20 mouse cellular contexts compared by ENCODE assay signal in the genomic region with DNA sequence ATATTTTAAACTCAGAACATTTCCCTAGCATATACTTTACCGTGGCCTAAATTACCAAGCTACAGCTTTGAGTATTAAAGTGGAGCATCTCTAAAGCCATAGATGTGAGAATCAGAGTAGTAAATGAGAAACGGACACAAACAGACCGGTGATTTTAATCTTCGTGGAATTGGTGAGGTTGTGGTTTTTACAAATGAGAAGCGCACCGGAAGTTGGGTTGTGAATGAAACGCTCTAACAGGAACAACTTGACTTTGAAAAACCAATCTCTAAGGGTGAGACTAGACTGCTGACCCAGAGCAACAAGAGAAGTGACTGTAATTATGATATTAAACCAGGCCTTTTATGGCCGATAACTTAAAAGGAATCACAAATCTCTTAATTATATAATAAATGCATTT. TPM values are rescaled to one million over a fixed set of nuclear protein-coding genes. Genes with fewer than 3 reads are reported as not detected.
DNase-seq lines count a peak whose midpoint lies in the region; ATAC-seq lines count a peak whose summit lies in the region.
"Had no signal": no experiment of that assay in that cellular context is flagged by ENCODE, and none has a peak within 500 bp of the region (broad histone marks: within the 10 kb centered on the region; RNA-seq: fewer than 3 reads in every experiment).

No protein-coding gene starts in this region.

- no peak overlapping the region for H3K9ac ChIP-seq in liver, embryonic 16.5 days (ENCODE audit: low read depth, low read length)
- no peak overlapping the region for H3K9ac ChIP-seq in liver, embryonic 12.5 days
- H3K9ac ChIP-seq: forebrain, embryonic 13.5 days; forebrain, postnatal 0 days; heart, embryonic 13.5 days; hindbrain, embryonic 15.5 days had no signal

- H3K36me3 ChIP-seq in liver, embryonic 16.5 days (ENCODE audit: control insufficient read depth, insufficient read depth): no peaks in the 10 kb centered on the region
- no peaks in the 10 kb centered on the region for H3K36me3 ChIP-seq in liver, embryonic 12.5 days
- H3K36me3 ChIP-seq: embryonic facial prominence, embryonic 10.5 days; heart, embryonic 13.5 days; hindbrain, embryonic 15.5 days had no signal

- H3K4me1 ChIP-seq in liver, embryonic 16.5 days (ENCODE audit: control insufficient read depth, low read depth, low read length): peaks cover 6% of the 10 kb centered on the region
- peaks cover 11% of the 10 kb centered on the region for H3K4me1 ChIP-seq in liver, embryonic 12.5 days
- H3K4me1 ChIP-seq: embryonic facial prominence, embryonic 10.5 days; forebrain, embryonic 13.5 days; hindbrain, embryonic 15.5 days had no signal

- no peak for DNase-seq in layer of hippocampus, adult 9-10 months (ENCODE audit: low spot score)
- no peak for DNase-seq in adrenal gland, adult 18-20 months (ENCODE audit: low spot score in 2 of 2)
- DNase-seq: adrenal gland, postnatal 10 days; B cell, adult 2 months; cerebellum, adult 11-12 months; cerebellum, adult 9-11 months; cerebellum, postnatal 36 days; forebrain, postnatal 0 days; gastrocnemius, postnatal 14 days; heart, postnatal 36 days had no signal

- H3K9me3 ChIP-seq in liver, embryonic 16.5 days (replicated peaks; ENCODE audit: control insufficient read depth, low read length): no peaks in the 10 kb centered on the region
- H3K9me3 ChIP-seq in liver, embryonic 12.5 days (replicated peaks): no peaks in the 10 kb centered on the region
- H3K9me3 ChIP-seq: embryonic facial prominence, embryonic 10.5 days; forebrain, embryonic 13.5 days; heart, embryonic 13.5 days; hindbrain, embryonic 15.5 days had no signal

- ATAC-seq in liver, embryonic 16.5 days (ENCODE audit: low read depth): no peak
- ATAC-seq in liver, embryonic 12.5 days: no peak
- ATAC-seq in CD4-positive, CD25-positive, alpha-beta regulatory T cell, adult 4 months: peak; percentile 82
- ATAC-seq in granulocyte monocyte progenitor cell, adult 5-6 weeks (replicated peaks; ENCODE audit: poor library complexity, severe bottlenecking): peak; percentile 22; the same call in 1 of the 2 replicates
- ATAC-seq in megakaryocyte, adult 5-6 weeks (ENCODE audit: poor library complexity, severe bottlenecking): peak; percentile 43
- ATAC-seq in megakaryocyte progenitor cell, adult 5-6 weeks (replicated peaks; ENCODE audit: poor library complexity): no peak; the same call in 1 of the 2 replicates
- ATAC-seq: forebrain, embryonic 13.5 days; forebrain, postnatal 0 days had no signal

- H3K4me3 ChIP-seq in liver, embryonic 16.5 days (ENCODE audit: low read depth, low read length): no peak overlapping the region
- H3K4me3 ChIP-seq in liver, embryonic 12.5 days: no peak overlapping the region
- H3K4me3 ChIP-seq: embryonic facial prominence, embryonic 10.5 days; forebrain, embryonic 13.5 days; heart, embryonic 13.5 days; hindbrain, embryonic 15.5 days had no signal

- H3K27me3 ChIP-seq in liver, embryonic 16.5 days (ENCODE audit: control insufficient read depth, insufficient read depth, low read depth, low read length): no peaks in the 10 kb centered on the region
- no peaks in the 10 kb centered on the region for H3K27me3 ChIP-seq in liver, embryonic 12.5 days (replicated peaks)
- H3K27me3 ChIP-seq: forebrain, embryonic 13.5 days; heart, embryonic 13.5 days; hindbrain, embryonic 15.5 days had no signal

- peak overlapping the region; percentile 44; the same call in 1 of the 2 replicates for H3K27ac ChIP-seq in liver, embryonic 16.5 days (ENCODE audit: low read length)
- no peak overlapping the region for H3K27ac ChIP-seq in liver, embryonic 12.5 days
- H3K27ac ChIP-seq: embryonic facial prominence, embryonic 10.5 days; forebrain, embryonic 13.5 days; heart, embryonic 13.5 days; hindbrain, embryonic 15.5 days had no signal

- no peak overlapping the region for H3K4me2 ChIP-seq in liver, embryonic 16.5 days (ENCODE audit: low read depth, low read length)
- no peak overlapping the region for H3K4me2 ChIP-seq in liver, embryonic 12.5 days
- H3K4me2 ChIP-seq: forebrain, embryonic 13.5 days; heart, embryonic 13.5 days; hindbrain, embryonic 15.5 days had no signal

- WGBS in liver, embryonic 16.5 days (ENCODE audit: insufficient replicate concordance): 52% methylated on average over 8 of the region's 8 CpGs
- WGBS in liver, embryonic 12.5 days (ENCODE audit: insufficient replicate concordance): 62% methylated on average over 8 of the region's 8 CpGs

RNA-seq across cellular contexts. Expression of a gene that starts 16.7 kb away (rescaled TPM):
- 27.4 and 29.0 TPM in 2 replicates for polyA plus RNA-seq in liver, embryonic 16.5 days (2015; fragmentation: Nextera tagmentation; extraction: Ambion mirVana)
- polyA plus RNA-seq in liver, embryonic 12.5 days (2016; fragmentation: Nextera tagmentation; extraction: Ambion mirVana): 46.9 and 48.9 TPM in 2 replicates
- 100 to 1,000 TPM; 147 to 159 TPM for polyA plus RNA-seq in CD4-positive, CD25-positive, alpha-beta regulatory T cell, adult 4 months (2017; shearing (Covaris generic))
- total RNA-seq in granulocyte monocyte progenitor cell, adult 5-6 weeks (2014; fragmentation: Nextera tagmentation): 32.1 and 40.7 TPM in 2 replicates
- 54.3 and 61.8 TPM in 2 replicates for total RNA-seq in granulocyte monocyte progenitor cell, adult 5-6 weeks (2017)
- 81.2 and 94.2 TPM in 2 replicates for total RNA-seq in megakaryocyte, adult 5-6 weeks (2015)
- 118 and 132 TPM in 2 replicates for total RNA-seq in megakaryocyte, adult 5-6 weeks (2017)
- total RNA-seq in megakaryocyte progenitor cell, adult 5-6 weeks (2015): 31.2 and 32.3 TPM in 2 replicates
- 28.5 and 57.0 TPM in 2 replicates for total RNA-seq in megakaryocyte progenitor cell, adult 5-6 weeks (2017)
- 10 to 100 TPM; 45.8 to 51.5 TPM for total RNA-seq in adrenal gland, adult 18-20 months (2021)

Comparison
In these comparisons a context has a peak if more than half of its experiments do, and no peak if none do; other contexts are left out.
1. ATAC-seq: peak in CD4-positive, CD25-positive, alpha-beta regulatory T cell, adult 4 months (single experiment), granulocyte monocyte progenitor cell, adult 5-6 weeks (single experiment) and megakaryocyte, adult 5-6 weeks (single experiment); none in liver, embryonic 16.5 days (single experiment), liver, embryonic 12.5 days (single experiment) and megakaryocyte progenitor cell, adult 5-6 weeks (single experiment).